Mouse (Mus musculus) kidney, embryonic 15.5 days (tissue): Measurements from ENCODE around the gene Gm10401. TPM values are rescaled to one million over a fixed set of nuclear protein-coding genes. Genes with fewer than 3 reads are reported as not detected.

Source experiments
- ATAC-seq: fragments of 200-750 bp; cut with Nextera tagmentation; replicated peaks from 2 replicates; pipeline ENCODE4 v1.8.0; 2017; ENCODE audit warnings: moderate TSS enrichment; ENCODE audit not compliant: low FRiP score
- H3K27ac ChIP-seq: fragments of 300-500 bp; sonication (generic); 2 replicates; pipeline ENCODE4 v1.5.1; 2015; ENCODE audit warnings: mild to moderate bottlenecking, inconsistent platforms
- H3K27me3 ChIP-seq: fragments of 300-500 bp; sonication (generic); 2 replicates; pipeline ENCODE4 v1.6.1; 2015; ENCODE audit warnings: inconsistent platforms
- H3K36me3 ChIP-seq: fragments of 300-500 bp; sonication (generic); 2 replicates; pipeline ENCODE4 v1.6.1; 2015; ENCODE audit warnings: inconsistent platforms
- H3K4me1 ChIP-seq: fragments of 300-500 bp; sonication (generic); 2 replicates; pipeline ENCODE4 v1.6.1; 2015; ENCODE audit warnings: inconsistent platforms
- H3K4me2 ChIP-seq: fragments of 300-500 bp; sonication (generic); 2 replicates; pipeline ENCODE4 v1.6.1; 2015; ENCODE audit warnings: moderate library complexity, mild to moderate bottlenecking, inconsistent platforms
- H3K4me3 ChIP-seq: fragments of 300-500 bp; sonication (generic); replicated peaks from 2 replicates; pipeline ENCODE4 v1.5.1; 2015; ENCODE audit warnings: mild to moderate bottlenecking, inconsistent platforms
- H3K9ac ChIP-seq: fragments of 300-500 bp; sonication (generic); 2 replicates; pipeline ENCODE4 v1.6.1; 2015; ENCODE audit warnings: mild to moderate bottlenecking, inconsistent platforms
- H3K9me3 ChIP-seq: fragments of 300-500 bp; sonication (generic); replicated peaks from 2 replicates; pipeline ENCODE4 v1.6.1; 2016; ENCODE audit warnings: inconsistent platforms
- WGBS: fragments of 180-500 bp; shearing (Covaris S2); methylation state at CpG from one replicate; pipeline ENCODE4 v1.1.7; 2015; ENCODE audit warnings: mixed read lengths; 5-methylcytosine and 5-hydroxymethylcytosine counted together
- polyA plus RNA-seq: library from polyadenylated mRNA; unstranded; fragments of >200 nt; fragmentation: Nextera tagmentation; extraction: Ambion mirVana; gene quantifications from 2 replicates; pipeline ENCODE4 v1.2.1, GENCODE M21; 2015

The Gm10401 gene
- polyA plus RNA-seq, 1 experiment from 2014 or later = 34.2 TPM

GRCm38 (mm10) chr5:115133358-115134066 is 35.4 kb upstream of the Gm10401 start:
- no peaks in the 10 kb centered on the region for H3K9me3 ChIP-seq
- H3K4me1 ChIP-seq = peaks cover 18% of the 10 kb centered on the region
- H3K36me3 ChIP-seq = peaks cover 20% of the 10 kb centered on the region
- H3K4me3 ChIP-seq = peak overlapping the region; percentile 92
- H3K4me2 ChIP-seq = peak overlapping the region; percentile 95
- no peak overlapping the region for H3K27ac ChIP-seq
- ATAC-seq = no peak
- no peaks in the 10 kb centered on the region for H3K27me3 ChIP-seq
- H3K9ac ChIP-seq = peak overlapping the region; percentile 76
- 51% methylated on average over 6 of the region's 6 CpGs for WGBS

- H3K27me3 ChIP-seq = no peaks in the 10 kb centered on the region
- H3K4me3 ChIP-seq = 0 out of 2 replicates have a peak overlapping the region, but pooled peaks have one; percentile 92
- no peaks in the 10 kb centered on the region for H3K9me3 ChIP-seq
- H3K4me2 ChIP-seq = peak overlapping the region; percentile 95; the same call in 1 of the 2 replicates
- WGBS = 91% methylated on average over 8 of the region's 8 CpGs
- no peak overlapping the region for H3K9ac ChIP-seq
- ATAC-seq = no peak
- H3K4me1 ChIP-seq = peaks cover 23% of the 10 kb centered on the region
- peaks cover 31% of the 10 kb centered on the region for H3K36me3 ChIP-seq
- H3K27ac ChIP-seq = no peak overlapping the region
These were observed 34.4 kb upstream of the Gm10401 start for GRCm38 (mm10) chr5:115132465-115132864.

GRCm38 (mm10) chr5:115129328-115129727 is 31.2 kb upstream of the Gm10401 start:
- Histone ChIP-seq H3K4me2 (no peak overlapping the region), H3K9me3 (no peaks in the 10 kb centered on the region), H3K9ac (no peak overlapping the region), H3K27me3 (no peaks in the 10 kb centered on the region), H3K4me3 (no peak overlapping the region), H3K27ac (no peak overlapping the region), H3K36me3 (peaks cover 59% of the 10 kb centered on the region), H3K4me1 (peaks cover 42% of the 10 kb centered on the region)
- no peak for ATAC-seq
- WGBS = 86% methylated on average over 6 of the region's 6 CpGs

- Histone ChIP-seq H3K27me3 (no peaks in the 10 kb centered on the region), H3K4me2 (no peak overlapping the region), H3K4me1 (peaks cover 26% of the 10 kb centered on the region), H3K9me3 (no peaks in the 10 kb centered on the region), H3K9ac (no peak overlapping the region), H3K4me3 (no peak overlapping the region), H3K36me3 (peaks cover 73% of the 10 kb centered on the region), H3K27ac (no peak overlapping the region)
- WGBS = 81% methylated on average over 22 of the region's 22 CpGs
- ATAC-seq = no peak
These were observed 29.5 kb upstream of the Gm10401 start for GRCm38 (mm10) chr5:115127421-115128179.

GRCm38 (mm10) chr5:115126578-115127312 is 28.6 kb upstream of the Gm10401 start:
- H3K27me3 ChIP-seq = no peaks in the 10 kb centered on the region
- H3K4me1 ChIP-seq = peaks cover 25% of the 10 kb centered on the region
- H3K36me3 ChIP-seq = peaks cover 81% of the 10 kb centered on the region
- ATAC-seq = no peak
- no peaks in the 10 kb centered on the region for H3K9me3 ChIP-seq
- H3K4me3 ChIP-seq = no peak overlapping the region
- 77% methylated on average over 28 of the region's 28 CpGs for WGBS
- no peak overlapping the region for H3K9ac ChIP-seq
- no peak overlapping the region for H3K27ac ChIP-seq
- no peak overlapping the region for H3K4me2 ChIP-seq

- Histone ChIP-seq H3K4me1 (peaks cover 25% of the 10 kb centered on the region), H3K36me3 (peaks cover 77% of the 10 kb centered on the region), H3K9me3 (no peaks in the 10 kb centered on the region), H3K4me2 (peak overlapping the region; percentile 14; the same call in 1 of the 2 replicates), H3K4me3 (no peak overlapping the region), H3K27me3 (no peaks in the 10 kb centered on the region), H3K9ac (no peak overlapping the region), H3K27ac (peak overlapping the region; percentile 66)
- peak; percentile 68 for ATAC-seq
- 20% methylated on average over 24 of the region's 24 CpGs for WGBS
These were observed 27.2 kb upstream of the Gm10401 start for GRCm38 (mm10) chr5:115125211-115125871.

- Histone ChIP-seq H3K9ac (no peak overlapping the region), H3K27me3 (no peaks in the 10 kb centered on the region), H3K4me3 (no peak overlapping the region), H3K4me2 (no peak overlapping the region), H3K36me3 (peaks cover 71% of the 10 kb centered on the region), H3K4me1 (peaks cover 25% of the 10 kb centered on the region), H3K9me3 (no peaks in the 10 kb centered on the region), H3K27ac (no peak overlapping the region)
- WGBS = 93% methylated on average over 6 of the region's 6 CpGs
- ATAC-seq = no peak
These were observed 26.6 kb upstream of the Gm10401 start for GRCm38 (mm10) chr5:115124690-115125089.

GRCm38 (mm10) chr5:115120978-115121377 is 22.9 kb upstream of the Gm10401 start:
- WGBS = 75% methylated on average over 5 of the region's 5 CpGs
- ATAC-seq = no peak
- Histone ChIP-seq H3K4me3 (no peak overlapping the region), H3K36me3 (peaks cover 53% of the 10 kb centered on the region), H3K27me3 (no peaks in the 10 kb centered on the region), H3K4me2 (no peak overlapping the region), H3K9me3 (no peaks in the 10 kb centered on the region), H3K9ac (no peak overlapping the region), H3K4me1 (peaks cover 24% of the 10 kb centered on the region), H3K27ac (no peak overlapping the region)

- peak; percentile 88 for ATAC-seq
These were observed 21.0 kb upstream of the Gm10401 start, which contains the start of gene Acads for GRCm38 (mm10) chr5:115118961-115119570. TSS of gene Acads (minus strand) at chr5:115119346.

GRCm38 (mm10) chr5:115117467-115117866 is 19.4 kb upstream of the Gm10401 start:
- 89% methylated on average over 13 of the region's 13 CpGs for WGBS
- no peak for ATAC-seq
- peaks cover 43% of the 10 kb centered on the region for H3K36me3 ChIP-seq
- H3K4me1 ChIP-seq = peaks cover 16% of the 10 kb centered on the region
- no peak overlapping the region for H3K27ac ChIP-seq
- no peaks in the 10 kb centered on the region for H3K27me3 ChIP-seq
- no peak overlapping the region for H3K9ac ChIP-seq
- no peak overlapping the region for H3K4me2 ChIP-seq
- no peaks in the 10 kb centered on the region for H3K9me3 ChIP-seq
- H3K4me3 ChIP-seq = no peak overlapping the region

More at GRCm38 (mm10) chr5:115118961-115119570, 21.0 kb upstream of the Gm10401 start, which contains the start of gene Acads:
- H3K4me1 ChIP-seq = peaks cover 12% of the 10 kb centered on the region
- H3K9me3 ChIP-seq = no peaks in the 10 kb centered on the region
- no peaks in the 10 kb centered on the region for H3K27me3 ChIP-seq
- peak within 1 kb of the TSS; percentile 83 for H3K4me2 ChIP-seq
- H3K4me3 ChIP-seq = peak within 1 kb of the TSS; percentile 85
- H3K36me3 ChIP-seq = peaks cover 51% of the 10 kb centered on the region
- peak within 1 kb of the TSS; percentile 89 for H3K9ac ChIP-seq
- peak within 1 kb of the TSS; percentile 84 for H3K27ac ChIP-seq
- WGBS = under 1% methylated on average over 39 of the region's 39 CpGs

- no peaks in the 10 kb centered on the region for H3K9me3 ChIP-seq
These were observed 18.3 kb upstream of the Gm10401 start for GRCm38 (mm10) chr5:115116426-115116825.

More at GRCm38 (mm10) chr5:115116426-115116825, 18.3 kb upstream of the Gm10401 start:
- Histone ChIP-seq H3K27me3 (no peaks in the 10 kb centered on the region), H3K4me2 (no peak overlapping the region), H3K9ac (no peak overlapping the region), H3K4me1 (peaks cover 16% of the 10 kb centered on the region), H3K36me3 (peaks cover 47% of the 10 kb centered on the region), H3K27ac (no peak overlapping the region), H3K4me3 (no peak overlapping the region)
- ATAC-seq = no peak
- WGBS = 87% methylated on average over 3 of the region's 3 CpGs
